Mouse (Mus musculus) thymus, postnatal 10 days (tissue): ENCODE data around the gene Olfr984.

Experiments used
- DNase-seq, 2 experiments: peaks; one replicate each; pipeline ENCODE4 v3.0.0; 2021; ENCODE audit warnings: low spot score in 2 of 2

Gene Olfr984

DNA sequence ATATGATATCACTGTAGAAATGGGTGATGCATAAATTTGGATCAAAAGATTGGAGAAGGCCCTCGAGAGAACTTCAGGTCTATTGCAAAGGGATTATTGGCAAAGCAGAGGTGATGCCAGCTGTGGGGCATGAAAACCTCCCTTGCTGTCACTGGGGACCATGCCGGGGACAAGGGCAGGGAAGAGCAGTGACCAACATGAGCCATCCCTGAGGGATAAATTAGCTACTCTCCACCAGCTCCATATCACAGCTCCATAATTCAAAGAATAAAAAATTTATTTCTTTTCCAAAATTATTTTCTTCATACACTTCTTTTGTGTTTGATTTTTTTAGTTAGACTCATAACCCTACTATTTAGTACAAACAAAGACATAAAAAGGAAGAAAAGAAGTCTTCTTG, at the start of gene Olfr984:
TSS of gene Olfr984 (minus strand) at position 101 of the 400 bp plus-strand sequence.
- no peak for DNase-seq

DNA sequence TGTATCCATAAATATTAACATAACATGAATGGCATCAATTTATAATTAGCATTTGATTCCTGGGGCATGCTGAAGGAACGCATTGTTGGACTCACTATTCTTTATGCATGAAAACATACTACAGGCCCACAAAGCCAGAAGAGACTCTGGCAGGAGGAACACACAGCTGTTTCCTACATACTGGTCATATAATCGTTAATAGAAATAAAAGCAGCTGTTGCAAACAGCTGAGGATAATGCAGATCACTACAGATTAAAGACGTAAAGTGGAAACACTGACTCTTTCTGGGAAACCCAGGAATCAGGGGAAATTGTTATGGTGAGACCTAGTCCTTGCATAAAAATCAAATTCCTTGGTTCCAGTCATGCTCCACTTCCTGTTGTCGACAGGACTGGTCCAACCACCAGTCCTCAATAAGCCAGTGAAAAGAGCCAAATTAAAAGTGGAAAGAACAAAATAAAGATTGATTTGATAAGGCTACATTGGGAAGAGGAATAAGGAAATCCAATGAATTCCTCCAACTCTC, 41.2 kb upstream of the Olfr984 start:
- no peak for DNase-seq

DNA sequence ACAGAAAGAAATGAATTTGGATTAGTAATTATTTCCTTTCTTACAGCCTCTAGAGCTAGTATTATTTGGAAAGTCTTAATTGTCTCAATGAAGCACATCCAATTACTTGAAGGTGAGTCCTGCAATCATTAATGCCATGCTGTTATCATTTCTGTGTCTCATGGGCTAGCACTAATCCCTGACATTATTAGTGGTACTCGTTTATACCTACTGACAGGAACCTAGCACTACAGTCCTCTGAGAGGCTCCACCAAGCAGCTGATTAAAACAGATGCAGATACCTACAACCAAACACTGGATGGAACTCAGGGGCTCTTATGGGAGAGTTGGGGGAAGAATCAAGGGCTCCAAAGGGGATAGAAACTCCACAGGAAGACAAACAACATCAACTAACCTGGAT, 27.5 kb upstream of the Olfr984 start:
- DNase-seq = no peak

DNA sequence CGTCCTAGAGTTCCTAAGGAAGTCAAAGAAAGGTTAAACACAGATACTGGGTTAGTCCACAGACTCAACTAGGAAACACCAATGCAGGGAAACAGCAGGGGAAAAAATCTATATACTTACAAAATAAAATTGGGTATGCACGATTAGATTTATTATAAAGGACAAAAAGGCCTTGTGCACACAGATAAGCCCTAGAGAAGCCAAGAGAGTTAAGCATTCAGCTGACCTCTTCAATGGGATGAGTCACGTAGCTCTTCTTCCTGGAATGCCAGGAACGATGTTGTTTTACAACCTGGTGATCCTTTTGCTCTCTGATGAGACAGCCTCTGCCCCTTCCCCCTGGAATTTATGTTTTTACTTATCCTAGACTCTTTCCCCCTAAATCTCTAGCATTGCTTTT, 25.5 kb upstream of the Olfr984 start:
- DNase-seq = no peak

DNA sequence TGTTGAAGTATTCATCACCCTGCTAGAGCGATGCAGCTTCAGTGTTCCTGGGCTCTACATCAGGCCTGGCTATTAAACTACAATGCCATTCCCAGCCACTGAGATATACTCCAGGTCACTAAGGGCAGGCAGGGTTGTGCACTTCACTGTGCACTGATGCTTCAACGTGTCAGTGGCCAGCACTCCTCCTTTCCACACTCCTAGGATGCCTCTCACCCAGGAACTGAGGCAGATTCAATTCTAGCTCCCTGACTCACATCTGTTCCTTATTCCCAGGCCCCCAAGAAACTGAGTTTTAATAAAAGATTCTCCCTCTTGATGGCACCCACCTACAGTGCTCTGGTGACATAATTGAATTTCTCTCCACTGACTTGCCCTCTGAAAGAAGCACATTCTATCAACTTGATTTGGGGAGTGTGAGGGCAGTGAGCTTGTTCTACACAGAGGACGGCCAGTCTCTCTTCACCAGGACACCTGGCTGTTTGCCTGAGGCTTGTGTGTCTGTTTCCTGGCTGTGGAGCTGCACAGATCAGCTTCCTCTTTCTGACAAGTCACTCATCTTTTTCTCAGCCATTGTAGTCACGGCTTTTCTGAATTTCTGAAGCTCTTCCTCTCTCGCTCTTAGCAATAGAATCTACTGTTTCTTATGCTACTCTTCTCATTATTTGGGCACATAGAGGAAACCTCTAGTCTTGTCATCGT, 23.1 kb upstream of the Olfr984 start:
- DNase-seq = no peak

DNA sequence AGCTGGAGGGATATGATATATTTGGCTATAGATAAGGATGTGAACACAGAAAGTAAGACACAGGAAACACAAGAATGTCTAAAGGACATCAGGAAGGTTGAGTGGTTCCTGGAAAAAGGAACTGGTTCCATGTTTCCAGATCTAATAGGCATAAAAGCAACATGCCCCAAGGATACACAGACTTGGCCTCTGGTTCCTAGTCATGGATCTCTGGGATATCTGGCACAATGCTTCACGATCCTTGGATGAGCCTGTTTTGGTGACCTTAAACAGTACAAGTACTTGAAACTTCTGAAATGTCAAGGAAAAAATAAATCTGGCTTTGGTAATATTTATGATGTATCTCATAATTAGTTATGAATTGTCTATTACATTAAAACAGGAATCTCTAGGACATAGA, 16.6 kb upstream of the Olfr984 start:
- no peak for DNase-seq

DNA sequence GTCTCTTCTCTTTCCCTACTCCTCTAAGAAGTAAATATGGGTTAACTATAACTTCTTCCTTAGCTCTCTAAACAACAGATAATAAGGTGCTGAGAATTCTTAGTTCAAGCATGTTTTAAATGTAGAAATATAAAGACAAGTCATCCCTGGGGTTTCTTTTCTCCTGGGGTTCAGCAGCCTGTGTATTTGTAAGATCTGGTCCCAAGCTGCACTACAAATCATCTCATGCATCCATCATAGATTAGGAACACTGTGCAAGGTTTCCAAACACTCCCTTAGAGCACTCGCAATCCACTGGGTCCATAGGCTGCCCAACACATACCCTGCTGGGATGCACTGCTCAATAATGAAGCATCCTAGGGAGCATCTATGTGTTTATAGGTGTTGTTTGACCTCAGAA, 16.1 kb upstream of the Olfr984 start, which contains the start of gene Olfr985:
TSS of gene Olfr985 (minus strand) at position 101 of the 400 bp plus-strand sequence.
- DNase-seq = no peak

DNA sequence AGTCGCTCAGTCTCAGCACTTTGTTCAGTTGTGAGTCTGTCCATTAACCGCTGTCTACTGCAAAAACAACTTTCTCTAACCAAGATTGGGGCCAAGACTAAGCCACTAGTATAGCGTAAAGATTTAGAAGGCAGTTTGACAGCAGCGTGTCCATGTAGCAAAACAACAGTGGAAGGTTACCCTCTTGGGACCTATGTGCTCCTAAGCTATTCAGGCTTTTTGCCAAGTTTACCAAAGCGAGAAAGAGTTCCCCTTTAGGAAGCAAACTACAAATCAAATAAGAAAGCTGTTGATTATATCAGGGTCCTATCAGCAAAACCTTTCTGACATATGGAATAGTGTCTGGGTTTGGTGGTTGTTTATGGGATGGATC, 3.3 kb upstream of the Olfr984 start:
- DNase-seq = no peak

DNA sequence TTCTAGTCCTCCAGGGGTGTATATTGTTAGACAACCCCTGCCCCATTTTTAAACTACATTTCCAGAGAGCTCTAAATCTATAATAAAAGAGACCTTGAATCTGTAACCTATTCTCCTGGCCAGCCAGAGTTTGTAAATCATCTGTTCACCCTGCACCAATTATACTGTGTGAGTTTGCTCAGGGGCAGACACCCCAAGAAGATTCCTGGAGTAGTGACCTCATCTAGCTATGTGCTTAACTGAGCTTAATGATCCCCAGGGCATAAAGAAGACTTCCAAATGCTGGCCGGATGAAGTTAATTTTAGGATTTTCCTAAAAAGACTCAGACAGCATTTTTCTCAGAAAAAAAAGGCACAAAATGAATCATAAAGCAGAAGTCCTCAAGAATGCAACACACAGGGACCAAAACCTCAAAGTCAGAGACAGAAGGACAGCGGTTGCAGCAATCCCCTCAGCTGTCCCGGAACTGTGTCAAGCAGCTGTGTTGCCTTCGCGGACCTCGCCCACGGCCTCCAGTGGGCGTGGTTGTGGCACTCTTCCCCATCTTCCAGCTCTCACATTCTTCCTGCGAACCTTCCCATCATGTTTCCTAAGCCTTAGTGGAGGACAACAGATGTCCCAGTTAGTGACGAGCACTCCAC, 2.8 kb upstream of the Olfr984 start:
- DNase-seq = no peak

DNA sequence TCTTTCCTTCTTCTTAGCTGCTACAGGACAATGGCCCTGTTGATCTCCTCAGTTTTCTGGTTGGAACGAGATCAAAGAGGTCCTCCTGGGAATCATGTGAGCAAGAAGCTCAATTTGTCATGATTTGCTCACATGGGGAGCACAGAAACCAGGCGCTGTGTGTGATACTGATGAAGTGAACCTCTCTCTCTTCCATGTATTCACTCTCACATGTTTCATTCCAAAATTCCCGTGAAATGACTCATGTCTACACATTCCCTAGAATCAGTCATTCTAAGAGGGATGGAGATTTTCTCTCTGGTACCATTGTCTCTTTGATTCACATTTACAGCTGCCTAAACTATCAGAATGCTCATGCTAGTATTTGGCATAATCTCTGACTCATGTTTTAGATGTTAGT, 19.2 kb downstream of the Olfr984 start:
- no peak for DNase-seq

DNA sequence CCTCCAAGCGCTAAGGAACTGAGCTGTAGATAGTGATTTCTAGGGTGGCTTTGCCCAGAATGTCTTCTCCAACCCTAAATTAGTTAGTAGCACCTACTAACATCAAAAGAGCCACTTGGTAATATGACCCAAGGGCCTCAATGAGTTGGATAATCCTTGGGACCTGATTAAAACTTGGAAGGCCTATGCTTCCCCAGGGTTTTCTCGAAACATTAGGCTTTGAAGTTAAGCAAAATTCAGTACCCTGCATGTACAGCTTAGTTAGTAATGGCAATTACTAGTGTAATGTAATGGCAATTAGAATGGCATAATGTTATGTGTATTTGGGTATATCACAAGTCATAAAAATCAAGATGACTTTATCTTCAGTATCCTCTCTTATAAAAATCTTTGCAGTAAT, 20.5 kb downstream of the Olfr984 start, which contains the start of gene Olfr983:
TSS of gene Olfr983 (minus strand) at position 101 of the 400 bp plus-strand sequence.
- no peak for DNase-seq

DNA sequence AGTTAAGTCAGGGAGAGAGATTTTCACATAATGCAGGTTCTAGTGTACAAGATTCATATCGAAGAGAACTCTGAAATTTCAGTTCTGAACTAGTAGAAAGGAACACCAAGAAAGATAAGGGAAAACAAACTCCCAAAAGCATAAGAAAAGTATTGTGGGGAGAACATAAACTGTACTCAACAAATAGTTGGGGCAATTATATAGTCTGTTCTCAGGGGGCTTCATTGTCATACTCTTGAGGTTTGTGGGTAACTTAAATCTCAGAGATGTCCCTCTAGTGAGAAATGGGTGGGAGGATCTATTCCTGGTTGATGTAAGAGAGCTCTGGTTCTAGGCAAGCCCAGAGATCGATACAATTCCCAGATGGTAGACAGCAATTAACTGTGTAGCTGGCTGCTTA, 40.5 kb downstream of the Olfr984 start, which contains the start of gene Olfr982:
TSS of gene Olfr982 (plus strand) at position 301 of the 400 bp plus-strand sequence.
- no peak for DNase-seq

DNA sequence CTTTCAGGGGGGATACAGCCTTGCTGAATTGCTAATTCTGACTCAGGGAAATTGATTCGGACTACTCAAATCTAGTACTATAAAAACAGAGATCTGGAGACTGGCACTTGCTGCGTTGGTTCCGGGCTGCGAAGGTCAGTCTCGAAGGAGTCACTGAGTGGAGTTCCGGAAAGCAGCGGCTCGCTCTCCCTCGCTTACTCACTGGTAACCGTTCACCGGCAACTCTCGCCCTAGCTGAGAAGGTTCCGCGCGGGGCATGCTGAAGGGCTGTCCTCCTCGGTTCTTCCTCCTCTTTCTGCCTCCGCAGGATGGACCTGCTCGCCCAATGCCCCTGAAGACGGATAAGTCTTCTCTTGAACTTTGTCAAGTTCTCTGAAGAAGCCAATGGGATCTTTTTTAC, 63.9 kb downstream of the Olfr984 start:
- no peak for DNase-seq
